Mouse (Mus musculus) cerebellum, adult 2 months (tissue): ENCODE data around the gene Zfand6. TPM values are rescaled to one million over a fixed set of nuclear protein-coding genes. Genes with fewer than 3 reads are reported as not detected.

Experiments used
- DNase-seq, 2 experiments: peaks; one replicate each; pipeline ENCODE4 v3.0.0; 2021
- H3K27ac ChIP-seq: fragments of 200-500 bp; 2 replicates; pipeline ENCODE4 v1.5.1; 2012; ENCODE audit warnings: low read length, control low read depth, inconsistent platforms; ENCODE audit not compliant: insufficient read depth
- H3K27me3 ChIP-seq: fragments of 200-500 bp; 2 replicates; pipeline ENCODE4 v1.6.1; 2012; ENCODE audit warnings: inconsistent platforms, mild to moderate bottlenecking, low read length, moderate library complexity; ENCODE audit not compliant: control insufficient read depth, insufficient read depth
- H3K4me1 ChIP-seq: fragments of 200-500 bp; 2 replicates; pipeline ENCODE4 v1.6.1; 2011; ENCODE audit warnings: low read length; ENCODE audit not compliant: control insufficient read depth, insufficient read depth
- H3K4me3 ChIP-seq: fragments of 200-500 bp; replicated peaks from 2 replicates; pipeline ENCODE3; 2011; ENCODE audit warnings: mild to moderate bottlenecking, low read depth, low read length, control low read depth; ENCODE audit not compliant: insufficient read depth
- CTCF ChIP-seq: fragments of 200-500 bp; IDR thresholded peaks from 2 replicates; pipeline ENCODE4 v1.5.1; 2011; ENCODE audit warnings: low read depth, mild to moderate bottlenecking, control low read depth, low read length, moderate library complexity, borderline replicate concordance; ENCODE audit not compliant: insufficient read depth
- POLR2A ChIP-seq: fragments of 200-500 bp; IDR thresholded peaks from 2 replicates; pipeline ENCODE4 v1.6.1; 2011; ENCODE audit warnings: low read length, control low read depth, borderline replicate concordance; ENCODE audit not compliant: insufficient read depth
- WGBS: fragments of 180-500 bp; shearing (Covaris S2); methylation state at CpG from one replicate; pipeline ENCODE4 v1.1.7; 2018; 5-methylcytosine and 5-hydroxymethylcytosine counted together
- polyA plus RNA-seq: library from polyadenylated mRNA; depleted of rRNA; stranded (reverse); fragments of >200 nt; gene quantifications from 2 replicates; pipeline ENCODE4 v1.2.3, GENCODE M21; 2012; rRNA removed

The Zfand6 gene
- 88.9 and 91.5 TPM in 2 replicates for polyA plus RNA-seq

DNA sequence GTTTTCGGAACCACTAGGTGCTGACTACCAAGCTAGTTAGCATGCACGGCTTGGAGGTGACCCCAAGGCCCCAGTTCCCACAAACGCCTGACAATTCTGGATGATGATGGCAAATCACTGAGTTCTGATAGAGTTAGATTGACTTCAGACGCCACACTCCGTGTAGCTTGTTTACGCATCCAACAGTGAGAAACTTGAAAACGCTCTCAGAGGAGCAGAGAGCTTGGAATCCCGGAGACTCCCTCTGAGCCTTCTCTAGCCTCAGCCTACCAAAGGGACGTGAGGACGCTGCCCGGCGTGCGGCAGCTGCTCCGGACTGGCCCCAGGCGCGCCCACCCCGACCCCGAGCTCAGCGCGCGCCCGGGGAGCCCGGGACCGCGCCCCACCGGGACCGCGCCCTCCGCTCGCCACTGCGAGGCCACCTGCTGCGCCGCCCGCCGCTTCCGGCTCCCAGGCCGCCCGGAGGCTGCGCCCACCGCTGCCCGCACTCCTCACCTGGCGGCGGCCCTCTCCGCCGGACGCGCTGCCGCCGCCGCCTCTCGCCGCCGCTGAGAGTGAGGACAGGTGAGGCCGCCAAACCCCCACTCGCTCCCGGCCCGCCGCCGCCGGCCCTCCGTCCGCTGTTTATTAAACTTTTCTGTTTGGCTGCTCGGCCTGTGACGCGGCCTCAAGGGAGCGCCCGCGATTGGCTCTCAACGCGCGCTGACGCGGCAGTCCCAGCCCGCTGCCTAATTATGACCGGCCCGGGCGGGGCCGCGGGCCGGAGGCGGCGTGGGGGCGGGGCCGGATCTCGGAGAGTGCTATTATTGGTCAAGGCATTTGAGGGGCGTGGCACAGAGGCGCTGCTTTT lies at the start of gene Zfand6:
Zfand6 (minus strand) TSS at position 709 of the 850 bp plus-strand sequence.
- WGBS, result under 1% methylated on average over 70 of the region's 87 CpGs
- no peak for TF ChIP-seq POLR2A
- no peak for TF ChIP-seq CTCF
- Histone ChIP-seq H3K4me3 (peak within 1 kb of the TSS; percentile 91), H3K27me3 (no peaks in the 10 kb centered on the region), H3K27ac (peak within 1 kb of the TSS; percentile 35), H3K4me1 (no peaks in the 10 kb centered on the region)
- peak; percentile 99 for DNase-seq

DNA sequence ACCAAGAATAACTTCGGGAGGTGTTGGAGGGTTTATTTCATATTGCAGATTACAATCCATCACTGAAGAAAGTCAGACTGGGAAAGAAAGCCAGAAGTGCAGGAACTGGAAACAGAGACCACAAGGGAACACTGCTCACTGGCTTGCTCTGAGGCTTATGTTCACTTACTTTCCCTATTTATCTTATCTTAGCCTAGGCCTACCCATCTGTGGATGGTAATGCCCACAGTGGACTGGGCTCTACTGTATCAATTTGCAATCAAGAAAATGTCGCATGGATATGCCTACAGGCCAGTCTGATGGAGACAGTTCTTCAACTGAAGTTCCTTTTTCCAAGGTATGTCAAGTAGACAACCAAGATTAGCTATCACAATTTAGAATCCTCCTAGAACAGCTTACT lies 47.0 kb upstream of the Zfand6 start:
- DNase-seq, result no peak
- Histone ChIP-seq H3K4me1 (peaks cover 8% of the 10 kb centered on the region), H3K4me3 (no peak overlapping the region), H3K27me3 (no peaks in the 10 kb centered on the region), H3K27ac (no peak overlapping the region)
- TF ChIP-seq POLR2A (no peak), CTCF (no peak)
- 97% methylated on average over 2 of the region's 2 CpGs for WGBS

DNA sequence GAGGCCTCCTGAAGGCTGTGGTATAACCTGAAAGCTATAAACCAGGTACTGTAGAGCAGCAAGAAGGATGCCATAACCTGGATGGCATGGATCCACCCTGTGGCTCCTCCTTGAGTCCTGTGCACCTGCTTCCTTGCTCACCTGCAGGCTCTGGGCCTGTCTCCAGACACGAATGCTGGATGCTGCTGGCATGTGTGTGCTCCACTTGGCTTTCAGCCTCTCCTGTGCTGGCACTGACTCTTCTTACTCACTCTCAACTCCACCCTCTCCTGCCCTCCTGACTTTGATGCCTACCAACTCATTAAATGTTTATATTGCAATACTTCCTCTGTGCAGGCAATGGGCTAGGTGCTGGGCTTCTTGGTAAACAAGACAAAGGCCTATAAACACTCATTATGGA lies 43.3 kb upstream of the Zfand6 start:
- Histone ChIP-seq H3K27ac (no peak overlapping the region), H3K27me3 (no peaks in the 10 kb centered on the region), H3K4me3 (no peak overlapping the region), H3K4me1 (peaks cover 8% of the 10 kb centered on the region)
- 7% methylated on average over 1 of the region's 1 CpGs for WGBS
- peak; percentile 86 to 96 for DNase-seq
- TF ChIP-seq POLR2A (no peak), CTCF (no peak)

- H3K4me1 ChIP-seq, result peaks cover 8% of the 10 kb centered on the region
- H3K4me3 ChIP-seq, result no peak overlapping the region
- H3K27ac ChIP-seq, result no peak overlapping the region
- TF ChIP-seq POLR2A, result no peak
- no peak for TF ChIP-seq CTCF
- H3K27me3 ChIP-seq, result no peaks in the 10 kb centered on the region
- DNase-seq, result peak in 1 of 2 experiments; percentile 42
- WGBS, result 70% methylated on average over 1 of the region's 1 CpGs
Measured at GRCm38 (mm10) chr7:84732052-84732451, 42.3 kb upstream of the Zfand6 start.

DNA sequence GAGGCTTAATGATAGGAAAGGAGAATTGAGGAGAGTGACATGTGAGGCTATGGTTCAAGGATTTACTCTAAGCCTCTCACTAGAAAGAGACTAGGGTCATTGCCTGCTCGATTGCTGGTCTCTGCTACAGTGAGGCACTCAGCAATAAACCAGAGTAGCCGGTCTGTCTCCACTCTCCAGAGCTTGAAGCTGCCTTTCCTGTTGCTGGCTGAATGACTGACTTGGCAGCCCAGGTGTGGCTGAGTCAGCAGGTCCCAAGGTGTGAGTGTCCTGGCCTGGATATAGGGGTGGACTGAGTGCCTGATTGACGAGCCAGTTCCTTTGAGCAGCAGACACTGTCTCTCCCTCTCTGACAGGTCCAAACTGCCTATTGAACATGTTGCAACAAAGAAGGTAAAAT lies 41.3 kb upstream of the Zfand6 start:
- Histone ChIP-seq H3K27ac (no peak overlapping the region), H3K4me3 (no peak overlapping the region), H3K27me3 (no peaks in the 10 kb centered on the region), H3K4me1 (peaks cover 8% of the 10 kb centered on the region)
- DNase-seq, result peak in 1 of 2 experiments; percentile 29
- TF ChIP-seq CTCF (no peak), POLR2A (no peak)
- 79% methylated on average over 3 of the region's 3 CpGs for WGBS

DNA sequence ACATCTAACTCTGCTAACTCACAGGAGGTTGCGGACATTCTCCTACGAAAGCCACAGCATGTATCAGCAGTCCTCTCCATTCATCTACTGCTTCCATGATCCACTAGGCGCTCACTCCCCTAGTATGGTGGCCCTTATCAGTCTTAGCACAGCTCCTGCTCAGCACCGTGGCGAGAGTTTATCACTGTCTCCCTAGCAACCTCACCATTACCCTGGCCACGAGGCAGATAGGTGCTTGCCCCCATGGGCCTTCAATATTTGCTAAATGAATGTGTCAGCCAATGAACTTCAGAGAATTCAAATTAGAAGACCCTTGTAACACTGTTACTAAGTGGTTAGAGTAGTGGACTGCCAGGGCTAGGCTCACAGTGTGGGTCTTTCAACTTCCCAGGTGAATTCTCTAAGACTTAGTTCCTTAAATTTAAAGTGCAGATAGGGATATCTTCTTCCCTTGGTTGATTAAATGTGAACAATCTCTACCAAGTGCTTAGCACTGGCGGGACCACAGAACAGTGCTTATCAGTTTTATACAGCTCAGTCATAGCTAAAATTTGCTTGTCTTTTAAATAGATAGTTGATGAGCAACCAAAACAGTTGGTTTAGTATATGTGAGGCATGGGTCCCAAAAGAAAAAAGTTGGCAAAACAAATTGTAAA lies 33.2 kb upstream of the Zfand6 start:
- TF ChIP-seq CTCF, result no peak
- TF ChIP-seq POLR2A, result no peak
- Histone ChIP-seq H3K27me3 (no peaks in the 10 kb centered on the region), H3K27ac (no peak overlapping the region), H3K4me3 (no peak overlapping the region), H3K4me1 (no peaks in the 10 kb centered on the region)
- no peak for DNase-seq
- WGBS, result 74% methylated on average over 7 of the region's 7 CpGs

GRCm38 (mm10) chr7:84710287-84710958 lies 20.7 kb upstream of the Zfand6 start:
- H3K4me1 ChIP-seq, result no peaks in the 10 kb centered on the region
- DNase-seq, result no peak
- no peak overlapping the region for H3K4me3 ChIP-seq
- H3K27ac ChIP-seq, result no peak overlapping the region
- no peak for TF ChIP-seq POLR2A
- TF ChIP-seq CTCF, result no peak
- no peaks in the 10 kb centered on the region for H3K27me3 ChIP-seq

- WGBS, result 83% methylated on average over 3 of the region's 3 CpGs
- no peak overlapping the region for H3K27ac ChIP-seq
Measured at GRCm38 (mm10) chr7:84706877-84707276, 17.1 kb upstream of the Zfand6 start.

More at GRCm38 (mm10) chr7:84706877-84707276, 17.1 kb upstream of the Zfand6 start:
- TF ChIP-seq POLR2A, result no peak
- TF ChIP-seq CTCF, result no peak
- no peaks in the 10 kb centered on the region for H3K4me1 ChIP-seq
- H3K27me3 ChIP-seq, result no peaks in the 10 kb centered on the region
- DNase-seq, result no peak
- no peak overlapping the region for H3K4me3 ChIP-seq
